Mouse (Mus musculus) ES-E14 (cell line): ENCODE data around the gene Rab10.

Experiments used
- HCFC1 ChIP-seq: IDR thresholded peaks from 2 replicates; pipeline ENCODE4 v1.6.1; 2012; ENCODE audit warnings: low read length, inconsistent platforms, borderline replicate concordance; ENCODE audit not compliant: insufficient read depth
- ZNF384 ChIP-seq: IDR thresholded peaks from 2 replicates; pipeline ENCODE4 v1.6.1; 2012; ENCODE audit warnings: low read depth, low read length, inconsistent platforms

DNA sequence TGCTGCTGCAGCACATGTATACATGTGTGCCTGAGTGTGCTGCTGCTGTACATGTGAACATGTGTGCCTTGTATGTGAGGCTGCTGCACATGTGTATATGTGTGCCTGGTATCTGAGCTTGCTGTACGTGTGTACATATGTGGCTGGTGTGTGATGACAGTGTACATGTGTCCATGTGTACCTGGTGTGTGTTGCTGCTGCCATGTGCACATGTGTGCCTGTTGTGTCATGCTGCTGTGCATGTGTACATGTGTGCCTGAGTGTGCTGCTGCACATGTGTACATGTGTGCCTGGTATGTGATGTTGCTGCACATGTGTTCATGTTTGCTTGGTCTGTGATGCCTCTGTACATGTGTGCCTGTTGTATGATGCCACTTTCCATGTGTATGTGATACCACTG lies 70.2 kb downstream of the Rab10 start:
- TF ChIP-seq ZNF384 (no peak), HCFC1 (no peak)
